29 mouse cellular contexts compared by ENCODE assay signal in the genomic region with DNA sequence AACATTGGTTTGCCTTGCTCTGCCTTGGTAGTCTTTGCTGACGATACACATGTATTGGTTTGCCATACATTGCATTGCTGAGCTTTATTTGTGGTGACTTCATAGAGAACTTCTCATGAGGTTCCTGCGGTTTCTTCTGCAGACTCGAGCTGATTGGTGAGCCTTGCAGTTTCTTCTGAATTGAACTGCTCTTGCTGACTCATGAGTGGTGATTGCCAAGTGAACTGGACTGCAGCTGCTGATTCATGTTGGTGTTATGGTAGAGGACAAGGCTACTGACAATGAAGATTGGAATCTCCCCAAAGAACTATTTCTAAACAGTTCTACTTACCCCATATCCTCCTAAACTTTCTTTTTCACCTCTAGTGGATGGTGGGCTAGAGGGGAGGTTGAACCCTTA. TPM values are rescaled to one million over a fixed set of nuclear protein-coding genes. Genes with fewer than 3 reads are reported as not detected.
DNase-seq lines count a peak whose midpoint lies in the region; ATAC-seq lines count a peak whose summit lies in the region.
"Had no signal": no experiment of that assay in that cellular context is flagged by ENCODE, and none has a peak within 500 bp of the region (broad histone marks: within the 10 kb centered on the region; RNA-seq: fewer than 3 reads in every experiment).

No protein-coding gene starts in this region.

- H3K36me3 ChIP-seq in heart, embryonic 12.5 days, result no peaks in the 10 kb centered on the region
- H3K36me3 ChIP-seq: G1E; heart, embryonic 15.5 days; hindbrain, embryonic 10.5 days; hindbrain, embryonic 13.5 days; intestine, embryonic 15.5 days had no signal

- H3K4me1 ChIP-seq in heart, embryonic 12.5 days (replicated peaks), result no peaks in the 10 kb centered on the region
- H3K4me1 ChIP-seq: heart, embryonic 15.5 days; hindbrain, embryonic 10.5 days; hindbrain, embryonic 13.5 days; intestine, embryonic 15.5 days had no signal

- 76% methylated on average over 3 of the region's 3 CpGs for WGBS in heart, embryonic 12.5 days

- no peaks in the 10 kb centered on the region for H3K27me3 ChIP-seq in heart, embryonic 12.5 days (replicated peaks)
- H3K27me3 ChIP-seq: CH12.LX; heart, embryonic 15.5 days; hindbrain, embryonic 13.5 days; intestine, embryonic 15.5 days had no signal

- H3K27ac ChIP-seq in heart, embryonic 12.5 days (ENCODE audit: poor library complexity, severe bottlenecking), result no peak overlapping the region
- H3K27ac ChIP-seq: gastrocnemius, adult 2 months; heart, embryonic 15.5 days; hindbrain, embryonic 10.5 days; hindbrain, embryonic 13.5 days; intestine, embryonic 15.5 days had no signal

- H3K9ac ChIP-seq in heart, embryonic 12.5 days, result no peak overlapping the region
- H3K9ac ChIP-seq: forebrain, postnatal 0 days; heart, embryonic 15.5 days; hindbrain, embryonic 13.5 days; intestine, embryonic 15.5 days had no signal

- no peak for ATAC-seq in heart, embryonic 12.5 days (ENCODE audit: insufficient number of reproducible peaks, low FRiP score)
- ATAC-seq: activated CD4-positive, CD25-positive, alpha-beta regulatory T cell, adult 4 months; forebrain, embryonic 14.5 days; forebrain, postnatal 0 days; hindbrain, embryonic 16.5 days; intestine, embryonic 15.5 days had no signal

- no peak overlapping the region for H3K4me2 ChIP-seq in heart, embryonic 12.5 days
- H3K4me2 ChIP-seq: heart, embryonic 11.5 days; heart, embryonic 15.5 days; hindbrain, embryonic 13.5 days; intestine, embryonic 15.5 days had no signal

- no peak overlapping the region for H3K4me3 ChIP-seq in heart, embryonic 12.5 days
- H3K4me3 ChIP-seq: gastrocnemius, adult 2 months; heart, embryonic 15.5 days; hindbrain, embryonic 10.5 days; hindbrain, embryonic 13.5 days; intestine, embryonic 15.5 days had no signal

- H3K9me3 ChIP-seq in heart, embryonic 12.5 days (replicated peaks), result no peaks in the 10 kb centered on the region
- H3K9me3 ChIP-seq: G1E; heart, embryonic 15.5 days; hindbrain, embryonic 10.5 days; hindbrain, embryonic 13.5 days; intestine, embryonic 15.5 days had no signal

- peak; percentile 41 for DNase-seq in adrenal gland, adult 2 months
- no peak for DNase-seq in adrenal gland, adult 18-20 months (ENCODE audit: low spot score in 2 of 2)
- DNase-seq in 3T3-L1 (ENCODE audit: low read depth, low spot score) (peak; percentile 78), NIH3T3 (ENCODE audit: low read depth) (peak; percentile 68)
- DNase-seq in left cerebral cortex, adult 9 months (ENCODE audit: low spot score in 2 of 2), result no peak
- DNase-seq: adrenal gland, postnatal 10 days; B cell, adult 2 months; cerebellum, adult 18-20 months; cerebellum, adult 9-10 months; cerebellum, postnatal 14 days; forebrain, postnatal 0 days; gastrocnemius, adult 2 months; gastrocnemius, postnatal 14 days; heart, adult 11 months; heart, postnatal 10 days; heart, postnatal 36 days; kidney, adult 18-20 months; kidney, adult 9 months had no signal

RNA-seq across cellular contexts. Expression of a gene that starts 7.0 kb away (rescaled TPM):
- 100 to 1,000 TPM in 1 of 2 experiments, 10 to 100 TPM in 1; 61.8 to 103 TPM for total RNA-seq in adrenal gland, adult 2 months (2021)
- polyA plus RNA-seq in adrenal gland, adult 2 months (2012; rRNA removed), result 13.7 and 17.3 TPM in 2 replicates
- 10 to 100 TPM; 56.8 to 63.6 TPM for total RNA-seq in adrenal gland, adult 18-20 months (2021)
- 25.6 and 29.4 TPM in 2 replicates for polyA plus RNA-seq in heart, embryonic 12.5 days (2016; fragmentation: Nextera tagmentation; extraction: Ambion mirVana)

RNA-seq across cellular contexts. Expression of a gene that starts 7.1 kb away (rescaled TPM):
- total RNA-seq in adrenal gland, adult 2 months (2021), result 10 to 100 TPM; 25.1 to 36.6 TPM
- polyA plus RNA-seq in adrenal gland, adult 2 months (2012; rRNA removed), result 48.8 and 51.3 TPM in 2 replicates
- 10 to 100 TPM; 26.7 to 27.1 TPM for total RNA-seq in adrenal gland, adult 18-20 months (2021)
- polyA plus RNA-seq in heart, embryonic 12.5 days (2016; fragmentation: Nextera tagmentation; extraction: Ambion mirVana), result 25.7 and 26.8 TPM in 2 replicates

RNA-seq across cellular contexts. Expression of a gene that starts 27.0 kb away (rescaled TPM):
- 10 to 100 TPM; 16.9 to 27.8 TPM for total RNA-seq in adrenal gland, adult 2 months (2021)
- 23.1 and 27.3 TPM in 2 replicates for polyA plus RNA-seq in adrenal gland, adult 2 months (2012; rRNA removed)
- total RNA-seq in adrenal gland, adult 18-20 months (2021), result 10 to 100 TPM; 19.0 to 20.5 TPM
- polyA plus RNA-seq in heart, embryonic 12.5 days (2016; fragmentation: Nextera tagmentation; extraction: Ambion mirVana), result 13.5 and 13.7 TPM in 2 replicates

RNA-seq across cellular contexts. Expression of a gene that starts 27.1 kb away (rescaled TPM):
- total RNA-seq in adrenal gland, adult 2 months (2021), result 10 to 100 TPM; 64.3 to 67.5 TPM
- 31.3 and 37.0 TPM in 2 replicates for polyA plus RNA-seq in adrenal gland, adult 2 months (2012; rRNA removed)
- 10 to 100 TPM; 61.4 to 63.9 TPM for total RNA-seq in adrenal gland, adult 18-20 months (2021)
- 57.4 and 58.2 TPM in 2 replicates for polyA plus RNA-seq in heart, embryonic 12.5 days (2016; fragmentation: Nextera tagmentation; extraction: Ambion mirVana)

RNA-seq across cellular contexts. Expression of a gene that starts 28.9 kb away (rescaled TPM):
- total RNA-seq in adrenal gland, adult 2 months (2021), result 100 to 1,000 TPM; 169 to 217 TPM
- polyA plus RNA-seq in adrenal gland, adult 2 months (2012; rRNA removed), result 55.0 and 66.1 TPM in 2 replicates
- 100 to 1,000 TPM; 195 to 261 TPM for total RNA-seq in adrenal gland, adult 18-20 months (2021)
- 18.5 TPM in 2 replicates for polyA plus RNA-seq in heart, embryonic 12.5 days (2016; fragmentation: Nextera tagmentation; extraction: Ambion mirVana)

Comparison
In these comparisons a context has a peak if more than half of its experiments do, and no peak if none do; other contexts are left out.
1. DNase-seq: peak in adrenal gland, adult 2 months (single experiment), 3T3-L1 (single experiment) and NIH3T3 (single experiment); none in adrenal gland, adult 18-20 months (0 of 2) and left cerebral cortex, adult 9 months (0 of 2).